Mouse (Mus musculus): ENCODE data around the gene Abraxas2. TPM values are rescaled to one million over a fixed set of nuclear protein-coding genes. Genes with fewer than 3 reads are reported as not detected.

Abraxas2 gene
- polyA plus RNA-seq, 1 experiment from 2014 or later, result 38.1 TPM

GRCm38 (mm10) chr7:132843152-132843551 is 15.9 kb upstream of the Abraxas2 start:
- Histone ChIP-seq H3K4me1 (replicated peaks; ENCODE audit: control insufficient read depth, insufficient read depth, low read length) (no peaks in the 10 kb centered on the region), H3K4me3 (replicated peaks; ENCODE audit: low read length) (no peak overlapping the region), H3K9me3 (ENCODE audit: control insufficient read depth, low read length) (no peaks in the 10 kb centered on the region), H3K9ac (replicated peaks; ENCODE audit: low read depth, low read length) (no peak overlapping the region), H3K27ac (ENCODE audit: low read length) (no peak overlapping the region), H3K27me3 (replicated peaks; ENCODE audit: control insufficient read depth, insufficient read depth, low read length) (no peaks in the 10 kb centered on the region), H3K4me2 (ENCODE audit: low read length) (no peak overlapping the region), H3K36me3 (ENCODE audit: control insufficient read depth, insufficient read depth) (peaks cover 10% of the 10 kb centered on the region; the same call in 1 of the 2 replicates)
- WGBS, result 96% methylated on average over 3 of the region's 3 CpGs
- no peak for ATAC-seq

DNA sequence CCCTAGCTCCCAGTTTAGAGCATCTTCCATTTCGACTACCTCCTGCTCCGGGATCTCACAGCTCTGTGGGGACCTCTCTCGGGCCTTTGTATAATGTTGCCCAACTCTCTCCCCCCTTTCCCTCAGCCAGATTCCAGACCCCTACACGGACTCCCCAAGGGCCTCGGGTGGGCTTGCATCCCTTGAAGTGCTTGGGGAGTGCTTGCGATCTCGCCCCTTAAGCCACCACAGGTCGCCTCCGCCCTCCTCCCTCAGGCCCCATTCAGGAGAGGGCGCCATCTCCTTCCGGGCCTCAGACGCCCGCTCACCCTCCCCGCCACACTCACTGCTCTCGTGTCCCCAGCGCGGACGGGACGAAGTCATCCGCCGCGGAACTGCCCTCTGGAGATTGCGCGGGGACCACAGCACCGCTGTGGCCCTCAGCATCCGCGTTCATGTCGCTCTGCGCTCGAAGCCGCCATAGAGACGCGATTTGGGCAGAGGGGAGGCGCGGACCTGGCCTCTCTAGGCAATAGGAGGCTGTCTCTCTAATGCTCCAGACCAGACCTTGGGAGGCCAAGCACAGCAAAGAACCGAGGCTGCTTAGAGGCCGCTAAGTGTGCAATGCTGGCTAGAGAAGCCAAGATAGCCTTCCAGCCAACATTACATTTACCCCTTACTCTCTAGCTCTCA is 6.7 kb upstream of the Abraxas2 start, which contains the start of gene Eef1akmt2:
Gene Eef1akmt2 (minus strand): TSS at position 501 of the 672 bp plus-strand sequence.
- peak within 1 kb of the TSS; percentile 95 for H3K9ac ChIP-seq (replicated peaks; ENCODE audit: low read depth, low read length)
- ATAC-seq, result peak; percentile 96
- peak within 1 kb of the TSS; percentile 70 for H3K4me2 ChIP-seq (ENCODE audit: low read length)
- under 1% methylated on average over 37 of the region's 37 CpGs for WGBS
- H3K36me3 ChIP-seq (ENCODE audit: control insufficient read depth, insufficient read depth), result peaks cover 6% of the 10 kb centered on the region; the same call in 1 of the 2 replicates
- H3K27me3 ChIP-seq (replicated peaks; ENCODE audit: control insufficient read depth, insufficient read depth, low read length), result no peaks in the 10 kb centered on the region
- H3K27ac ChIP-seq (ENCODE audit: low read length), result peak within 1 kb of the TSS; percentile 97
- H3K4me3 ChIP-seq (replicated peaks; ENCODE audit: low read length), result peak within 1 kb of the TSS; percentile 81
- H3K4me1 ChIP-seq (replicated peaks; ENCODE audit: control insufficient read depth, insufficient read depth, low read length), result peaks cover 9% of the 10 kb centered on the region
- no peaks in the 10 kb centered on the region for H3K9me3 ChIP-seq (ENCODE audit: control insufficient read depth, low read length)

DNA sequence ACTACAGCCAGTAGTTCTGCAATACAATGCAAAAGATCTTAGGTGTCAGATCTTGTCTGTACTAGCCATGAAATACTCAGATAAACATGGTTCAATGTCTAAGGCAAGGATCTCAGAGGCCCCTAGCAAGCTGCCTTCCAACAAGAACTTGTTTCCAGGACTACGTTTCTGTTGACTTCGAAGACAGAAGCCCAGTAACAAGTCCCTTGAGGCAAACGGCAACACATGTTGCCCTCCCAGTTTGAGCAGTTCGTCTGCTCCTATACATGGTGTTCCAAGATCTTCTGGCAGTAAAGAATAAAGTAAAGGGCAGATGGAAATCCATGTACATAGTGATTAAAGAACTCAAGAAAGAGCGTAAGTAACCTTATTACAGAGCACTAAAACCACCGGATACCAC is 5.7 kb upstream of the Abraxas2 start:
- H3K4me1 ChIP-seq (replicated peaks; ENCODE audit: control insufficient read depth, insufficient read depth, low read length), result peaks cover 9% of the 10 kb centered on the region
- peaks cover 5% of the 10 kb centered on the region; the same call in 1 of the 2 replicates for H3K36me3 ChIP-seq (ENCODE audit: control insufficient read depth, insufficient read depth)
- H3K27me3 ChIP-seq (replicated peaks; ENCODE audit: control insufficient read depth, insufficient read depth, low read length), result no peaks in the 10 kb centered on the region
- ATAC-seq, result no peak
- H3K9me3 ChIP-seq (ENCODE audit: control insufficient read depth, low read length), result no peaks in the 10 kb centered on the region
- H3K4me2 ChIP-seq (ENCODE audit: low read length), result no peak overlapping the region
- H3K9ac ChIP-seq (replicated peaks; ENCODE audit: low read depth, low read length), result no peak overlapping the region
- 72% methylated on average over 6 of the region's 6 CpGs for WGBS
- H3K27ac ChIP-seq (ENCODE audit: low read length), result no peak overlapping the region
- no peak overlapping the region for H3K4me3 ChIP-seq (replicated peaks; ENCODE audit: low read length)

DNA sequence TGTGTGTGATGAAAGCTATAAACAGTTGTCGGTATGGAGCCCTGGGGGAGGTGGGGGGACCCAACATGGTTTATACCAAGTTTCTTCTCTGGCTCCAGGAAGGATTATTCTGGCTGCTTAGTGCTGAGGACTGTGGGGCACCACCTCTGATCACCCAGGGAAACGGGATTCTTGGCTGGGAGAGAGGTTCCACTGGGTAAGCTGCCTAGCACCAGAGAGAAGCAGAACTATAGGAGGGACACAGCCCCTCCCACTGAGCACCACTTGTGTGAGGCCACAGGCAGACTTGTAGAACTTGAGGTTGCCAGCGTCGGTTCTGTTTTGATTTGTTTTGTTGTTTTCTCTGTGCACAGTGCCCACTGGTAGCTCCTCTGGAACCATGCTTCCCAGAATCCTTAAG is 5.1 kb upstream of the Abraxas2 start:
- Histone ChIP-seq H3K9ac (replicated peaks; ENCODE audit: low read depth, low read length) (no peak overlapping the region), H3K4me3 (replicated peaks; ENCODE audit: low read length) (no peak overlapping the region), H3K27me3 (replicated peaks; ENCODE audit: control insufficient read depth, insufficient read depth, low read length) (no peaks in the 10 kb centered on the region), H3K4me1 (replicated peaks; ENCODE audit: control insufficient read depth, insufficient read depth, low read length) (peaks cover 12% of the 10 kb centered on the region), H3K9me3 (ENCODE audit: control insufficient read depth, low read length) (no peaks in the 10 kb centered on the region), H3K4me2 (ENCODE audit: low read length) (no peak overlapping the region), H3K27ac (ENCODE audit: low read length) (no peak overlapping the region), H3K36me3 (ENCODE audit: control insufficient read depth, insufficient read depth) (peaks cover 5% of the 10 kb centered on the region; the same call in 1 of the 2 replicates)
- WGBS, result 63% methylated on average over 4 of the region's 4 CpGs
- ATAC-seq, result no peak

- no peak overlapping the region for H3K4me3 ChIP-seq (replicated peaks; ENCODE audit: low read length)
- H3K4me1 ChIP-seq (replicated peaks; ENCODE audit: control insufficient read depth, insufficient read depth, low read length), result peaks cover 22% of the 10 kb centered on the region
- 57% methylated on average over 1 of the region's 1 CpGs for WGBS
- H3K4me2 ChIP-seq (ENCODE audit: low read length), result no peak overlapping the region
- no peaks in the 10 kb centered on the region for H3K27me3 ChIP-seq (replicated peaks; ENCODE audit: control insufficient read depth, insufficient read depth, low read length)
- H3K9me3 ChIP-seq (ENCODE audit: control insufficient read depth, low read length), result no peaks in the 10 kb centered on the region
- ATAC-seq, result no peak
- H3K9ac ChIP-seq (replicated peaks; ENCODE audit: low read depth, low read length), result no peak overlapping the region
- no peak overlapping the region for H3K27ac ChIP-seq (ENCODE audit: low read length)
- H3K36me3 ChIP-seq (ENCODE audit: control insufficient read depth, insufficient read depth), result no peaks in the 10 kb centered on the region
These were observed 2.9 kb upstream of the Abraxas2 start for GRCm38 (mm10) chr7:132856083-132856482.

DNA sequence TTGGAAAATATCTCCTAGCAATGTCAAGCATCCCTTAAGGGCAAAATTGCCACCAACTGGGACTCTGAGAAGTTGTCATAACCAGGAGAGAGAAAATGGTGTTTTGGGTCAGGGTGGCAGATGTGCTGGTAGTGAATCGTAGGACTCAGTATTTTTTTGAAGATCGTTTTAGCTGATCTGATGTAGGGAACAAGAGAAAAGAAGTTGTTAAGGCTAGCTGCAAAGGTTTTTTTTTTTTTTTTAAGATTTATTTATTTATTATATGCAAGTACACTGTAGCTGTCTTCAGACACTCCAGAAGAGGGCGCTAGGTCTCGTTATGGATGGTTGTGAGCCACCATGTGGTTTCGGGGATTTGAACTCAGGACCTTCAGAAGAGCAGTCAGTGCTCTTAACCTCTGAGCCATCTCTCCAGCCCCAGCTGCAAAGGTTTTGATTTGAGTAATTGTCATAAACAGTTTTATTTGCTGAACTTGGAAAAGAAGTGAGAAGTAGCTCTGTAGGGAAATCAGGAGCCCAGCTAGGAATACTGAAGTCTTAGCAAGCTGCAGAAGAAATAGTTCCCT is 899 bp upstream of the Abraxas2 start:
- H3K27ac ChIP-seq (ENCODE audit: low read length), result no peak overlapping the region
- no peaks in the 10 kb centered on the region for H3K9me3 ChIP-seq (ENCODE audit: control insufficient read depth, low read length)
- no peaks in the 10 kb centered on the region for H3K36me3 ChIP-seq (ENCODE audit: control insufficient read depth, insufficient read depth)
- WGBS, result 67% methylated on average over 5 of the region's 5 CpGs
- H3K4me2 ChIP-seq (ENCODE audit: low read length), result no peak overlapping the region
- no peaks in the 10 kb centered on the region for H3K27me3 ChIP-seq (replicated peaks; ENCODE audit: control insufficient read depth, insufficient read depth, low read length)
- peaks cover 14% of the 10 kb centered on the region for H3K4me1 ChIP-seq (replicated peaks; ENCODE audit: control insufficient read depth, insufficient read depth, low read length)
- ATAC-seq, result no peak
- no peak overlapping the region for H3K9ac ChIP-seq (replicated peaks; ENCODE audit: low read depth, low read length)
- H3K4me3 ChIP-seq (replicated peaks; ENCODE audit: low read length), result no peak overlapping the region

DNA sequence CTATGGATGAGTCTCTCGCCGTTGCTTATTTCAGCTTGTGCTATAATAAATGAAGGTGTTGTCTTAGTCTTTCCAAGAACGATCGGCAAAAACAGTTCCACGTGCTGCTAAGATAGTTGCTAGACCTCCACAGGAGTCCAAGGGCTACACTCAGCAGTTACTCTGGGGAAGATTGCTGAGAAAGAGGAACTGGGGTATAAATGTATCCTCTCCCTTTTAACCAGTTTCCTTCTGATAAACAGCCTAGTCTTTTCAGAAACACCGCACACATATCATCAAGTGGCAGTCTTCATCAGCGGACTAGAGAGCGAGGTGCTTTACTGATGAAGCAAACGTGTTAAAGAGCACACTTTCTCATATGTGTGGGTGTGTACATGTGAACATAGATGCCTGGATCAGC is 7.3 kb downstream of the Abraxas2 start:
- no peak overlapping the region for H3K4me2 ChIP-seq (ENCODE audit: low read length)
- H3K9me3 ChIP-seq (ENCODE audit: control insufficient read depth, low read length), result no peaks in the 10 kb centered on the region
- 98% methylated on average over 9 of the region's 9 CpGs for WGBS
- peaks cover 13% of the 10 kb centered on the region for H3K36me3 ChIP-seq (ENCODE audit: control insufficient read depth, insufficient read depth)
- H3K27me3 ChIP-seq (replicated peaks; ENCODE audit: control insufficient read depth, insufficient read depth, low read length), result no peaks in the 10 kb centered on the region
- no peak overlapping the region for H3K9ac ChIP-seq (replicated peaks; ENCODE audit: low read depth, low read length)
- no peak for ATAC-seq
- H3K4me3 ChIP-seq (replicated peaks; ENCODE audit: low read length), result no peak overlapping the region
- no peaks in the 10 kb centered on the region for H3K4me1 ChIP-seq (replicated peaks; ENCODE audit: control insufficient read depth, insufficient read depth, low read length)
- H3K27ac ChIP-seq (ENCODE audit: low read length), result no peak overlapping the region

GRCm38 (mm10) chr7:132873043-132873442 is 14.0 kb downstream of the Abraxas2 start:
- no peak for ATAC-seq
- H3K27ac ChIP-seq (ENCODE audit: low read length), result no peak overlapping the region
- no peaks in the 10 kb centered on the region for H3K9me3 ChIP-seq (ENCODE audit: control insufficient read depth, low read length)
- peaks cover 39% of the 10 kb centered on the region for H3K36me3 ChIP-seq (ENCODE audit: control insufficient read depth, insufficient read depth)
- H3K4me1 ChIP-seq (replicated peaks; ENCODE audit: control insufficient read depth, insufficient read depth, low read length), result no peaks in the 10 kb centered on the region
- H3K27me3 ChIP-seq (replicated peaks; ENCODE audit: control insufficient read depth, insufficient read depth, low read length), result no peaks in the 10 kb centered on the region
- H3K9ac ChIP-seq (replicated peaks; ENCODE audit: low read depth, low read length), result no peak overlapping the region
- H3K4me2 ChIP-seq (ENCODE audit: low read length), result no peak overlapping the region
- H3K4me3 ChIP-seq (replicated peaks; ENCODE audit: low read length), result no peak overlapping the region
- 96% methylated on average over 2 of the region's 2 CpGs for WGBS

DNA sequence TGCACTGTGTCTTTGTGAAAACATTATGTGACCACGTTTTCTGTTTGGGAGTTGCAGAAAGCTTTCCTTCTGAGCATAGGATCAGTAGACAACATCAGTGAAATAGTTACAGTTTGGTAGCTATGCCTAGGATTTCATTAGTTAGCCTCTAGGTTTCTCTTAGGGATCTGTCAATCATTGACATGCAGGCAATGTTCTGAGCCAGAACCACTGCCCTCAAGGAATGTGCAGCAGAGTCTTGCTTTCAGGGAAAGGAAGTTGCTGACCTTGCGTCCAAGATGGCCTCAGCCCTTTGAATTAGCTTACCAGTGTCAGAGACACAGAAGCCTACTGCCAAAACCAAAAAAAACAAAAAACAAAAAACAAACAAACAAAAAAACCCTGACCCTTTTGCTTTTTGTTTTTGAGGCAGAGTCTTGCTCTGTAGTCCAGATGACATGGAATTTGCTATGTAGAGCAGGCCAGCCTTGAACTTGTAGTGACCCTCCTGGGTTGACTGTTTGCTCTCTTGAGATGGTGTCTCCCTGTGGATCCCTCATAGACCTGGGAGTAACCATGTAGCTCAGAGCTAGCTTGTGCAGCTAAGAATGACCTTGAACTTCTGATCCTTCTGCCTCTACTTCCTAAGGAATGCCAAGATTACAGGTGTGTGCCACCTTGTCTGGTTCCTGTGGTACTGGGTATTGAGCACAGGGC is 16.5 kb downstream of the Abraxas2 start:
- Histone ChIP-seq H3K27me3 (replicated peaks; ENCODE audit: control insufficient read depth, insufficient read depth, low read length) (no peaks in the 10 kb centered on the region), H3K4me1 (replicated peaks; ENCODE audit: control insufficient read depth, insufficient read depth, low read length) (no peaks in the 10 kb centered on the region), H3K36me3 (ENCODE audit: control insufficient read depth, insufficient read depth) (peaks cover 45% of the 10 kb centered on the region), H3K4me3 (replicated peaks; ENCODE audit: low read length) (no peak overlapping the region), H3K9me3 (ENCODE audit: control insufficient read depth, low read length) (no peaks in the 10 kb centered on the region), H3K27ac (ENCODE audit: low read length) (no peak overlapping the region), H3K9ac (replicated peaks; ENCODE audit: low read depth, low read length) (no peak overlapping the region), H3K4me2 (ENCODE audit: low read length) (no peak overlapping the region)
- WGBS, result 90% methylated on average over 2 of the region's 2 CpGs
- ATAC-seq, result no peak

Data from forebrain, embryonic 16.5 days (tissue).